Comparison of ENCODE assay signal across 17 mouse cellular contexts in the genomic region with DNA sequence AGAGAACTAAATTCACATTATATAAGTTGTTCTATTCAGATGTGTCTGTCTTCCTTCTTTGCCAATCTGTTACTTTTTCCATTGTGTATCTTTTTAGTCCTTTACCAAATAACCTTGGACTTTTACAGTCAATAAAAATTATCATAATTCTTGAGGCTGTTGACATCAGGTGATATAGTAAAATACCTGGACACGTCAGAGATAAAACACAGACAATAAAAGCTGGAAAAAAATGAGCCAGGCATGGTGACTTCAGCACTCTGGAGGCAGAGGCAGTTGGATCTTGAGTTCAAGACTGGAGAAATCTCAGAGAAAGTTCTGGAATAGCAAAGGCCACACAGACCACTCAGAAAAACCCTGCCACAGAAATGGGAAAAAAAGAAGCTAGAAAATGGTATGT.
"Had no signal": no experiment of that assay in that cellular context is flagged by ENCODE, and none has a peak within 500 bp of the region (broad histone marks: within the 10 kb centered on the region; RNA-seq: fewer than 3 reads in every experiment).

No protein-coding gene starts in this region.

- H3K9ac ChIP-seq: lung, embryonic 15.5 days; midbrain, embryonic 13.5 days; midbrain, embryonic 15.5 days; neural tube, embryonic 12.5 days; stomach, embryonic 15.5 days had no signal

- H3K4me2 ChIP-seq: lung, embryonic 15.5 days; midbrain, embryonic 11.5 days; midbrain, embryonic 13.5 days; midbrain, embryonic 15.5 days; neural tube, embryonic 12.5 days; stomach, embryonic 15.5 days had no signal

- H3K27ac ChIP-seq: lung, embryonic 15.5 days; macrophage; midbrain, embryonic 13.5 days; midbrain, embryonic 15.5 days; neural tube, embryonic 12.5 days; stomach, embryonic 15.5 days; stomach, postnatal 0 days had no signal

- H3K4me1 ChIP-seq: midbrain, embryonic 13.5 days; midbrain, embryonic 15.5 days; neural tube, embryonic 12.5 days had no signal

- DNase-seq: lung, adult 2 months; lung, postnatal 14 days; lung, postnatal 36 days; right cerebral cortex, postnatal 14 days; thymus, adult 2 months; thymus, postnatal 25 days; thymus, postnatal 4 days had no signal

- H3K9me3 ChIP-seq: lung, embryonic 15.5 days; megakaryocyte, embryonic 14.5 days; midbrain, embryonic 13.5 days; midbrain, embryonic 15.5 days; neural tube, embryonic 12.5 days; stomach, embryonic 15.5 days had no signal

- ATAC-seq: lung, postnatal 0 days; midbrain, embryonic 13.5 days; midbrain, embryonic 15.5 days had no signal

- H3K4me3 ChIP-seq: lung, embryonic 15.5 days; megakaryocyte, embryonic 14.5 days; midbrain, embryonic 13.5 days; midbrain, embryonic 15.5 days; neural tube, embryonic 12.5 days; stomach, embryonic 15.5 days had no signal

- H3K27me3 ChIP-seq: lung, embryonic 15.5 days; megakaryocyte, embryonic 14.5 days; midbrain, embryonic 13.5 days; midbrain, embryonic 15.5 days; neural tube, embryonic 12.5 days; stomach, embryonic 15.5 days had no signal

- H3K36me3 ChIP-seq: midbrain, embryonic 13.5 days; midbrain, embryonic 15.5 days; neural tube, embryonic 12.5 days; stomach, embryonic 15.5 days had no signal
